Mouse (Mus musculus) thymus, postnatal 14 days (tissue): ENCODE measurements around the gene Fbn1.

ENCODE experiments used
- DNase-seq: peaks from one replicate; pipeline ENCODE4 v3.0.0; 2021

Fbn1 gene

DNA sequence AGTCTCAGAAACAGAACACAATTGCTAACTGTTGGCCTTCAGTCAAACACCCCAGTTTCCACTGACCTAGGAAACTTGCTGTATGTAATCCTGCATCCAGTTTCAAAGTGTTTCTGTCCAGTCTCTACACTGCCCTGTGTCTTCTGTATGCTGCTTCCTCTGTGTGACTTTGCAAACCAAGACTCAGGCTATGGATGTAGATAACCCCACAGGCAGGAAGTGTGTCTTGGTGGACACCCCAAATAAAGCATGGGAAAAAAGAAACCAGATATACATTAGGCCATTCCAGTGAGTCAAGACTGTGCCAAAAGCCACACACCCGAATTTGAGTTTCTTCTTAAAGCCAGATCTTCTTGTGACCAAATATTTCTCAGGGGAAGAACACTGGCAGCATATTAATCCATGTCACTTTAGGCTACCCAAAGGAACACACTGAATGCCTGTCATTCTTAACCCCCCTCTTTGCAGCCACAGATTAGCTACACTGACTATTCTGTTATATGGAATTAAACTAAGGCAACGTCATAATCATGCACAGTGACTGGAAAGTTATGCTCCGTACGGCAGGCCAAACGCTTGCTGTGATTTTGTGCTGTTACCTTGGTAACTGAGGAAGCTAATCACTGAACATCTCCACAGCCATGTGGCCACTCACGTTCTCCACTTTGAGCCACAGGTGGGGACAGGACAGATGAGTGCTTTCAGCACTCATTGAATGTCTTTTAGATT is 55.3 kb downstream of the Fbn1 start:
- no peak for DNase-seq

DNA sequence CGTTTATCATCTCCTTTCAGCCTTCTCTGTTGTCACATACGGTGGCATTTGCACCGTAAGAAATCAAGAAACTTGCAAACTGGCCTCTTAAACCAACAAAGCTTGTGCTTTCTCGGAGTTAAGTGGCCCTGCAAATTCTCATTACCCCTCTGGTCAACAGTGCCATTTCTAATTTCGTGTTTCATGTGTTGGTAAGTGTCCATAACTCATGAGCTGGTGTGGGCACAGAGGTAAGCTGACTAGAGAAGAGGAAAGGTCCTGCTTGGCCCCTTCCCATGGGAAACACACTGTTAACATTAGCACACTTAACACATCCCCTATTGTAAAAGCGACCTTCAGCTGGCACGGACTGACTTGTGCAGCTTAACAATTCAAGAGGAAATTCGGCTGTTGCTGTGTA is 58.4 kb downstream of the Fbn1 start:
- no peak for DNase-seq

DNA sequence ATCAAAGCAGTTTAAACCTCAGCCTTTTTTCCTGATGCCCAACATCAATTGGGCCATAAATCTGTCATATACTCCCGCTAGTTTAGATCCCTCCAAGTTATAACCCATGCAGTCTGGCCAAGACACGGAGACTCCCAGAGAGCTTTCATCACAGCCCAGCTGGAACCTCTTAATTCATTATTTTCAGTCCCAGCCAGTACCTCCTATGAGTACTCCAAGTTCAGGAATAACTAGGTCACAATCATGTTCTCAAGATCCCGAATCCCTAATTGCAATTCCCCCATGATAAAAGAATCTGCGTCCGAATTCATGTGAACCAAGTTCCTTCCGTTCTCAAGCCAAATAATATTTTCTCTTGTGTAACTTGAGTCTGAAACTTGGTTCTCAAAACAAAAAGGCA is 58.9 kb downstream of the Fbn1 start:
- DNase-seq, result no peak

DNA sequence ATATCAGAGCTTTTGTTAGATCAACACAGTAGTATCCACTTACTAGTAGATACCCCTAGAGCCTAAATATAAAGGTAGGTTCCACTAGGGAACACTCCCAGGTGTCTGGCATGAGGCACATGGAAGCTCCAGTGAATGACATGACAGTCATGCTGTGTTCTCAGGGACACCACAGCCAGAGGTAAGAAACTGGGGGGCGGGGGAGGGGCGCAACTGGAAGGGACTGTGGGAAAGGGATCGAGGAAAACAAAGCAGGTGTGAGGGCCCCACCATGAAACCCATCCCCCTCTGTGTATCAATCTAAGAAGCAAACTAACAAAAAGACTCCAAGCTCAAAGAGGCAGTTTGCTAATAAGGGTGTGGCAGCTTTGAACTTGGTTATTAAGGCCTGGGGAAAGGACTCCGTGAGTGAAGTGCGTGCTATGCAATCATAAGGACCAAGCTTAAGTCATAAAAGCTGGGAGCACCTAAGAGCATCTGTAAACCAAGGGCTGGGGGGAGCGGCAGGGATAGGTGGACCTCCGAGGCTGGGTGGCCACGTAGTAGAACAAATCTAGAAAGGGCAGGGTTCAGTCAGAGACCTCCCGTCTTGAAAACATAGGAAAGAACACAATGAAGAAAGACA is 60.4 kb downstream of the Fbn1 start:
- DNase-seq, result no peak

DNA sequence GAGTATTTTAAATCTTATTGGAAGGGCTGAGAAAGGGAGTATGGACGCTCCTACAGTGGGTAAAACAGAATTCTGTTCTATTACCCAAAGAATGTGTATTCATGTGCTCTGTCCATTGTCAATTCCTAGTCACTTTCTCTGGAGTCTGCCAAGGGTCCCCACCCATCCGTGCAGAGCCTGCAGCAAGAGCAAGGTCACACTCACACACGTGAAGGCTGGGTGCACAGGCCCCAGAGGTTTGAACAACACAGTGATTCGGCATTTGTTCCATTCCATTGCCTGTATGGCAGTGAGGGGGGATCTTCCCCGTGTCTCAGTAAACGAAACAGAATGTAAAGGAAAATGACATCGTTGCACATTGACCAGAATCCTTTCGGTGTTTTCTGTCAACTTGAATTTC is 69.4 kb downstream of the Fbn1 start:
- DNase-seq, result no peak

DNA sequence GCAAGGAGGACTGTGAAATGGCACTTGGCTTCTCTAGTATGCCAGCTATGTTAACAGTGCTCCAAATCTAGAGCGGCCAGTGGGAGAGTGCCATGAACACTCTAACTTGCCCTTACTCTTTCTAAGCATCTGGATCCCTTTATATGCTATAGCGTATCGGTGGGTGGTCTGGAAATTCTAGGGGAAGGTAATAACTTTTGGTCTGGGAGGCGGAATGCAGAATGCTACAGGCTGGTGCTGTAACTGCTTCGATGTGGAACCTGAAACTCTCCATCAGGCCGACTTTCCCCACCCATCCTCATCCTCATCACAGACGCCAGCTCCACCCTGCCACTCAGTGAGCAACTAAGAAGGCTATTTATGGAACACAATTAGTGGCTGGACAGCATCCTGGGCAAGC is 71.6 kb downstream of the Fbn1 start:
- DNase-seq, result no peak

DNA sequence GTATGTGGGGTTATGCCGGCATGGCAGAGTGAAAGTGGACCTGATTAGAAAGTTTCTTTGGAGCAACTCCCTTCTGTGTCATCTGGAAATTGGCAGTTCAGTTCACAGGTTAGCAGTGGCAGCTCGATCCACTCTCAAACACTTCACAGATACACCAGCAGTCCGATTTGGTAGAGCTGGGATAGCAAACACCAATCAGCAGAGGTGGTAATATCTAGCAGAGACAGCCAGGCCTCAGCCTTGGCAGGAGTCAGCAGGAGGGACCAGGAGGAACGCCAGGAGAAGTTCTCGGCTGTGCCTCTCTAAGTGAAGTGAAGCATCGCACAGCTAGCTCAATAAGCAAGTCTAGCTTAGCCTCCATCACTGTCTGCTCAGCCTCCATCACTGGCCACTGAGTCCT is 74.3 kb downstream of the Fbn1 start:
- DNase-seq, result no peak

DNA sequence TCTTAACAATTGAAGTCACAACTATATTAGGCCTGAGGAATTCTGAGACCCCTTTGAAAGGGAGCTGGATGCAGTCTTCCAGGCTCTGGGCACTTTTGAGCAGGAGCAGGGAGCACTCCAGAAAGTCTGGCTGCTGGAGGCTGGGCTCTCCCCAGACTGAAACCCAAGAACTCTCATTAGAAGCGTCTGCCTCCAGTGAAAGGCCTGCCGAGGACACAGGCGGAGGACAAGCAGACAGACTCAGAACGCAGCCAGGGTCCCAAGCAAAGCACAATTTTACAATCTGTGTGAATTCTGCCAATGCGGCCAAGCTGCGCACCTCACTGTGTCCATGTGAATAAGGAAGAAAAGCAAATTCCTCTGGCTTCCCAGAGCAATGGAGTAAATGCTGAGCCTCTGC is 76.3 kb downstream of the Fbn1 start:
- DNase-seq, result no peak

DNA sequence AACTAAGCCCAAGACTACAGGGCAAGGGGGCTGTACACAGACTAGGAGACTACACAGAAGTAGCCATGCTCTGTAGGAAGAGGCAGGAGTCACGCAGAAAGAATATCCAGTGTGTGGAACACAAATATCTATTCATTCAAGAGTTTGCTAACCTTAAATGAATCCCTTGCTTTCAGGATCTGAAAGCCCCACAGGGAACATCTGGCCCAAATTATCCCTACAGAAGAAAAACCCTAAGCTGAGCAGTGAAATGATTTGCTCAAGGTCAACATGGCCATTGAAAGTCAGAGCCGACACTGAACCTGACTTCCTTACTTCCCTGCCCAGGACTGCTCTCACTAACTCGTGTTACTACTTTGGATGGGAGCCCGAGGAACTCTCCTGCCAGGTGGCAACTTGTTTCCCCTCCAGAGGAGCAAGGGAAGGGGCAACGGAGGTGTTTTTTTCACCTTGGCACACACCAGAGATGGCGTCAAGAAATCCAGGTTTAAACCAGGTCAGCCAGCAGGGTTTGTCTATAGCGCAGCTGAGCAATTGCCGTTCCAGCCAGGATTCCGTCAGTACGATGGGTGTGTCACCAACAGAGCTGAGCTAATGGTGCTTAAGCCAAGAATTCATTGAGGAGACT is 78.9 kb downstream of the Fbn1 start:
- DNase-seq, result no peak

DNA sequence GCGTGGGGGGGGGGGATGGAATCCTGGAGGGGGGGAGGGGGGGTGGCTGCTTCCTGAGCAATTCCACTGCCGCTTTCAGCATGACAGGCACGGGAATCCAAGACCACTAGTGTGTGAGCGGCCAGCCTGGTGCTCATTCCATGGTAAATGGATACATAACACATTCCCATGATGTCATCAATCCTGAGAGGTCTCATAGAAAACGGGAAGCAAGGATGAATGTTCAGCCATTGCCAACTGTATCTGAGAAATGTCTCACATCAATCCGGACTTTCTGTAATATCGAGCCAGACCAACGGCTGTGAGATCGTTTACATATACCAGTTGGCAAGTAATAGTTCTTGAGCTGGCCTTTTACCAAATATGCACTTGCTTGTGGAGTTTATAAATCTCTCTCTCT is 87.2 kb downstream of the Fbn1 start:
- DNase-seq, result no peak

DNA sequence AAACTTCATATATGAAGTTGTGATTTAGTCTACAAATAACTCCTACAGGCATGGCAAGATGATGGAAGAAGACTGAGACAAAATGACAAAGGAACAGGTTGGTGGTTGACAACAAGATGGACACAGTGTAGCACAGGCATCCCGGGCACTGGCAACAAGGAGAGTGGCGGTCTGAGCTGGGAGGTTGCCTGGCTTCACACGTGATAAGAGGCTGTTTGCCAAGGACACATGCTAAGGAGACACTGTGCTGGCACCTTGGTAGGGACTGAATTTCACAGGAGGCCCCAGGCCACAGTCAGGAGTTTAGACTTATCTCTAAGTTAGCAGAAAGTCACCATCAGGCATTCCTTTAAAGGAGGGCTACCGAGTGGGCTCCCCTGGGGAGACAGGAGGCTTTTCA is 88.1 kb downstream of the Fbn1 start:
- no peak for DNase-seq

DNA sequence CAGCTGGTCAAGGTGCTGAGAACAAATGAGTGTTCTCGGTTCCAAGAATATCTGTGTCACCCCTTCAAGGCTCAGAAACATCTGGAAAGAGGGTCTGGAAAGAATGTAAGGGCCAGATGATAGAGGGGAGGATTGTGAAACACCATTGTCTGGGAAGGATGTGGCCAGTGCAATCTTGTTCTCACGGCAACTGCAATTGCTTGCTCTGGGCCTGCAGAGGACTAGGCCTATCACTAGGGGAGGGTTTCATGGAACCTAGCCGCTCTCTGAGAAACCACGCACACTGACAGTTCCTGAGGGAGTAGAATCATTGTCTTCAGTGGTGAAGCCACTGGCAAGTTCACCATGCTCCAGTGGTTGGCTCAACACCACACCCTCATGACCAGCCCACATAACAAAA is 89.2 kb downstream of the Fbn1 start:
- no peak for DNase-seq

DNA sequence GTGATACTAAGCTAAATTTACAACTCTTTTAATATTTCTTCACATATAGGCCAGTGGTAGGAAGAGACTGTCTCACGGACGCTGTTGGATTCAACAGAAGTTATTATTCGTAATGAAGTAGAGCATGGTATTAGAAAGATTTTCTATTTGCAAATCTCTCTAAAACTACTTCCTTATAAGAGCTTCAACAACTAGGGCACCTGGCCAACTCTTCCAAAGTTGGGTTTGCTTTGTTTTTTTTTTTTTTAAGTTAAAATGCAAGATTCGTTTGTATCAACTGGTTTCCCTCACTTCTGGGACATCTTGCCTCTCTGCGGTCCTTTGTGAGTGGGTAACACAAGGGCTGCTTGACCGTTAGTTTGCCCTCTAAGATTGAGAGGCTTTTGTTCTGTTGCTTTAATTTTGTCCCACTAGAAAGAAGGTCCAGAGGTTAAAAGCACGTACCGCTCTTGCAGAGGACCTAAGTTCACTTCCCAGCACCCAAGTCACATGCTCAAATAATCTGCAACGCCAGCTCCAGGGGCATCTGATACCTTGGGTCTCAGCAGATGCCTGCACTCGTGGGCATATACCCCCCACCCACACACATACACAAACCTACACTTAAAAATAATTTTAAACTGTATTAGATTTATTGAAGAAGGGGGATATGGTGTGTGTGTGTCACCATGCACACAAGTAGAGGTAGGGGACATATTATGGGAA is 91.1 kb downstream of the Fbn1 start:
- no peak for DNase-seq

DNA sequence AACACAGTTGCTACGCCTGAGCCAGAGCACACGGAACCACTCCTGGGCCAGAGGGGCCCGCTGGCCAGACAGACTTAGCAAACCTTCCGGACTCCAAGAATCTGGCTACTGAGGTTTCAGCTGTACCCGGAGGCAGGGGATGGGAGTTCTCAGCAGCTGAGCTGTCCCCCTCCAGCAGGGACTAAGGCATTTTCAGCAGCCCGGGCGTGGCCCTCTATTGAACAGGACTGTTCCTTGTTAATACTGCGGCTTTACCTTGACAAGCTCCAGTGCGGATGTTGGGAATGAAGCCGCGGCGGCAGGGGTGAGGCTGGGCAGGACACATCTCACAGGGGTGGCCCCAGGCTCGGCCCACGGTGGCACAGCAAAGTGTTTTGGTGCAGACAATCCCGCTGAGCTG is 95.4 kb downstream of the Fbn1 start:
- no peak for DNase-seq

DNA sequence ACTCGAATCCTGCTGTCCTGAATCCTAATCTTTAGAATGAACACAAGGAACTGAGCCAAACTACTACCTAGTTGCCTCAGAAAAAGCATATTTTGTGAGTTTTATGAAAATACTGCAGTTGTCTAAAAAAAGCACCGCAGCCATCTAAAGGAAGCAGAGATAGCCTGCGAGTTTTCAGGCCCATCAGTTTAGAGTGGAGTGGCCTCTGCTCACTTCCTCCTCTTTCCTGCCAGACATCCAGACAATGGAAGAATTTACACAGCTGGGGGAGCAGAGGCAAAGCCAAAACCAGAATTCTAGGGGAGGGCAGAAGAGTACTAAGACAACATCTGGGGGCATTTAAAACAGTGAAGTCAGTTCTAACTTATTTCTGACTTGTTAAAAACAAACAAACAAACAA is 96.0 kb downstream of the Fbn1 start:
- no peak for DNase-seq

DNA sequence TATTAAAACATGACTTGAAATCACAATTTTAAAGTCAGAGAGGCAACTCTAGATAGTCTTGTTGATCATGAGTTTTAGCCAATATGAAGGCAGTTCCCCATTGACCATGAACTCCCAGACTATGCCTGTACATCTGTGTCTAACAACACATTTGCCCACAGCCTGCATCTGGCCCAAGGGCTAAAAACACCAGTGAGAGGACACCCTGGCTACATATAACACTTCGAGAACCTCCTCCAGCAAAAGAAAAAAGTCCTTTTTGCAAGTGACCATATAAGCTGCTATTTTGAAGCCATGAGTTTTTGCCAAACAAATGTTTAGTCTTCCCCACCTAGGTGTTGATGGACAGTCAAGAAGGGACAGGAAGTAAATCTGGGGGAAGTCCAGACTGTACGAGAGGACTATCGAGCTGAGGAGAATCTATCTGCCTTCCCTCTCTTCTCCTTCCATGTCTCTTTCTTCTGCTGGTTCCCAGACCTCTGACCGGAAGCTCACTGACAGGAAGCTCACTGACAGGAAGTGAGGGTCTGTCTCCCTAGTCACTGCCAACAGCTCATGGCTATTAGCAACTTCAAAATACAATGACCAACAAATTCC is 103.2 kb downstream of the Fbn1 start:
- DNase-seq, result no peak

DNA sequence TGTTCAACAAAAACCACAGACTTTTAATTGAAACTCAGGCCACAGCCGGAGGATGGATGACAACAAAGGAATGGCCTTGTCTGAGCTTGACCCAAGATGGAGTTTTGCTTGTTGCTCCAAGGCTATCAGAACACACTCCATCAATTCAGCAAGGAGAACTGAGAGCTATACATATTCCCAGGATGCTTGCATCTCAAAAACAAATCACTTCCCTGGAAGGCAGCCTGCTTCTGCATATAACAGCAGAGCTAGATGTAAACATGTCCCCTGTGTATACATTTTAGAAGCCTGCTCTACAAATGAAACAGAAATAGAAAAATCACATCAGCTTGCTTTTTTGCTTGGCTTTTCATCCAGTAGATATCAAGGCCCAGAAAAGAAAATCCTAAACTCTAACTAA is 105.5 kb downstream of the Fbn1 start:
- DNase-seq, result no peak

DNA sequence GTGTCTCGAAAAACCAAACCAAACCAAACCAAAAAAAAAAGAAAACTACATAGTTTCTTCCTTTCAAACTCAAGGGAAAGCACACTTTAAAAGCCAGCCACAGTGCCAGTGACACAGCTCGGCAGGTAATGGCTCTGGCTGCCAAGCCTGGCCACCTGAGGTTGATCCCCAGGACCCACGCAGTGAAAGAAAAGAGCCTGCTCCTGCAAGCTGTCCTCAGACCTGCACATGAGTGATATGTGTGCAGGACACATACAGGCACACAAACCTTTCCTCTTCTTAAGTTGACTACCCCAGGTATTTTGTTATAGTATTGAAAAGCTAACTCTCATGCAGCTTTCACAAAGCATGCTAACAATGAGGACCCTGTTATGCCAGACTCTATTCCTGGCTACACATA is 107.7 kb downstream of the Fbn1 start:
- DNase-seq, result no peak

DNA sequence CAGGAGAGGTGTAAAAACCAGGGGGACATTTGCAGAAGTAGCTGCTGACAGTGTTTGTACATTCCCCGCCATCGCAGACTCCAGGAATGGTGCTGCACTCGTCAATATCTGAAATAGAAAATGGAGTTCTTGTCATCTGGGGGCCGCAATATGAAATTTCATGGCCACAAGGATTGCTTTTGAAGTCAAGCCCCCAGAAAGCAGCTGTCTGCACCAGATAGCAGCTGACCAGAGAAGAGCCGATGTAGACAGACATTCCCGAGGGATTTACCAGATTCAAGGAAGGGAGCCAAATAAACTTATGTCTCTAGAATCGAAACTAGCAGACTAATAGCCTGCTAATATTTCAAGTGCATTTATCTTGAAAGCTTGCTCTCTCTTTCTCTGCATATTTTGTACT is 110.0 kb downstream of the Fbn1 start:
- no peak for DNase-seq

DNA sequence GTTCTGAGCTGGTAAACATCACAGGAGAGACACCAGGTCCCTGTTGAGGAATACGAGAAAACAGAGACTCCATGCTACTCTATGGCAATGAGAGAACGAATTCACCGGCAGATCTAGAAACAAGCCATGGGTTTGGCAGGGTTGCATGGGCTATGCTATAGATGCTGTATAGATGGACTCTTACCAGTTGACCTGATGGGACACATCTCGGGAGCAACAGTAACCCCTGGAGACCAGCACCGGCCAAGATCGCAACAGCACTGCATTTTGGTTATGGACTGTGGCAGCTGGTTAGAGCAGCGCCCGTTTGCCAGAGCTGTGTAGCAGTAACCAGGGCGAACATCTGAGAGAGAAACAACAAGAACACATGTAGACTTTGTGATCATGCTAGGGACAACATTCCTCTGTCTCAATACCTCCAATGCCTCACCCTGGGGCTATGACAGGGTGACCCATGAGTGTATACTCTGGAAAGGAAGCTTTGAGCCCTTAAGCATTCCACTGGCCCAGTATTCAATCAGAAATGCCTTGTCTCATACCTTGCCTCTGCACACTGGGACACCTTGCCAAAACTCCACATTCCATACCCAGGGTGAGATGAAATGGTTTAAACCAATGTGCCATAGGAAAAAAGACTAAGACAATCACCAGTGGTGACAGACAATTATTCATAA is 113.2 kb downstream of the Fbn1 start:
- no peak for DNase-seq

DNA sequence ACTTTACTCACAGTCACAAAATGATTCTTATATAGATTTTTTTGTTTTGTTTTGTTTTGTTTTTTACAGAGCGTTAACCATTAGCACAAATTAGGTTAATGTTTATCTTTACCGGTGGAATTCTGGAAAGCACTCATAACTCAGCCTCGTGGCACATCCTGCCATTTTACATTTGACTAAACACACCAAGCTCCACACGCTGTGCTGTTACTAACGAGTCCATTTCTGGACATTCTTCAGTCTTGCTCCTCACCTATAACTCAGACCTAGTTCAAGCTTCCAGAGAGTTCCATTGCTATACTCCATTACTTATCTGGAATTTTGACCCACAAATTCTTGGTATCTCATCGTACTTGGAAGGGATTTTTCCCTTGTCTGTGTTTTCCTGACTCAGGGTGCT is 116.2 kb downstream of the Fbn1 start:
- no peak for DNase-seq

DNA sequence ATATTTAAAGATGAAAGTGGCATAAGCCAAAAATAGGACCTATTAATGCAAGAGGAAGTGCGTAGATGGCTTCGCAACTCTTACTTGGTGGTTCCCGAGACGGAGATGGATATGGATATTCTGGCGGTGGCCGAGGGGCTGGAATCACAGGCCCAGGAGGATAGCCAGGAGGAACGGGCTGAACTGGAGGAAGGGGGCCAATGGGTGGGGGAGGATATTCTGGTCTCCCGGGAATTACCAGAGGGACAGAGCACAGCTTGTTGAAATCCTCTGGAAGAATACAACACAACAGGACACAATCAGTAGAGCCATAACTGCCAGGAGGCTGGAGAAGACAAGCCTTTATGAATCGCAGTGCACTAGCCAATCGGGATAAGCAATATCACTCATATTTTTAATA is 118.0 kb downstream of the Fbn1 start:
- DNase-seq, result no peak
